Mouse (Mus musculus) ES-Bruce4 (cell line): ENCODE results near the gene Snx32. TPM values are rescaled to one million over a fixed set of nuclear protein-coding genes. Genes with fewer than 3 reads are reported as not detected.

ENCODE experiments used
- H3K27ac ChIP-seq: 2 replicates; pipeline ENCODE4 v1.5.1; 2012; ENCODE audit warnings: low read length, inconsistent platforms; ENCODE audit not compliant: insufficient read depth
- H3K27me3 ChIP-seq: 2 replicates; pipeline ENCODE4 v1.6.1; 2012; ENCODE audit warnings: mild to moderate bottlenecking, low read length, inconsistent platforms; ENCODE audit not compliant: control insufficient read depth, poor library complexity, insufficient read depth, severe bottlenecking
- H3K36me3 ChIP-seq: 2 replicates; pipeline ENCODE4 v1.6.1; 2012; ENCODE audit warnings: inconsistent platforms, mild to moderate bottlenecking, low read length, moderate library complexity; ENCODE audit not compliant: control insufficient read depth, poor library complexity, insufficient read depth, severe bottlenecking
- H3K4me1 ChIP-seq: one replicate; pipeline ENCODE4 v1.8.1; 2011; ENCODE audit warnings: low read length; ENCODE audit not compliant: control insufficient read depth, insufficient read depth
- H3K4me3 ChIP-seq: 2 replicates; pipeline ENCODE4 v1.5.1; 2011; ENCODE audit warnings: low read depth, mild to moderate bottlenecking, low read length
- H3K9ac ChIP-seq: 2 replicates; pipeline ENCODE4 v1.6.1; 2012; ENCODE audit warnings: low read depth, mild to moderate bottlenecking, inconsistent platforms; ENCODE audit not compliant: poor library complexity, severe bottlenecking
- H3K9me3 ChIP-seq: replicated peaks from 2 replicates; pipeline ENCODE4 v1.6.1; 2012; ENCODE audit warnings: mild to moderate bottlenecking, low read length, inconsistent platforms; ENCODE audit not compliant: control insufficient read depth, poor library complexity, insufficient read depth, severe bottlenecking
- CTCF ChIP-seq: IDR thresholded peaks from one replicate; pipeline ENCODE4 v1.8.1; 2011; ENCODE audit warnings: low read depth, low read length
- EP300 ChIP-seq: IDR thresholded peaks from 2 replicates; pipeline ENCODE4 v1.6.1; 2011; ENCODE audit warnings: low read depth, low read length; ENCODE audit not compliant: insufficient read depth
- POLR2A ChIP-seq: IDR thresholded peaks from one replicate; pipeline ENCODE4 v1.8.1; 2011; ENCODE audit warnings: low read length; ENCODE audit not compliant: insufficient read depth
- polyA plus RNA-seq: library from polyadenylated mRNA; stranded (reverse); fragments of >200 nt; gene quantifications from 2 replicates; pipeline ENCODE4 v1.2.4, GENCODE M21; 2011; ENCODE audit warnings: low read depth; ENCODE audit not compliant: missing spikeins, insufficient read depth, insufficient read length

Snx32 gene
- polyA plus RNA-seq, 1 experiment = 7.7 TPM

DNA sequence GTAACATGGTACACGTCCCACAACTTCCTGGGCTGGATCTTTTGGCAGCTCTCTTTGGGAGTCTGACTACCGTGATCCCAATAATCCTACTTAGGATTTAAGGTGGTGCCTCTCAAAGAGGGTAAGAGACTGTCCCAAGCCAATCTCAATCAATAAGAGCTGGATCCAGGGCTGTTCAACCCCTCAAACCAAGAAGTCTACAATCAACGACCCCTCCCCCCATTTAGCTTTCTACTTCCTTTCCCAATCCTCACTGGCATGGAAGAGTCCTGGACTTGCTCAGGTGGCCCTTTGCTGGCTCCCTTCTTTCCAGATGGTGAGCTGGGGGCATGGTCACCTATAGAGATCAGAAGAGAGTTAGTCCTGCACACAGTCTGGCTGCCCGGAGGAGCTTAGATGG lies 23.6 kb downstream of the Snx32 start:
- Histone ChIP-seq H3K9me3 (no peaks in the 10 kb centered on the region), H3K36me3 (0 out of 2 replicates have a peak, but pooled peaks cover 2% of the 10 kb centered on the region), H3K27ac (no peak overlapping the region), H3K9ac (no peak overlapping the region), H3K27me3 (no peaks in the 10 kb centered on the region), H3K4me1 (no peaks in the 10 kb centered on the region), H3K4me3 (no peak overlapping the region)
- TF ChIP-seq EP300 (no peak), CTCF (no peak), POLR2A (no peak)

DNA sequence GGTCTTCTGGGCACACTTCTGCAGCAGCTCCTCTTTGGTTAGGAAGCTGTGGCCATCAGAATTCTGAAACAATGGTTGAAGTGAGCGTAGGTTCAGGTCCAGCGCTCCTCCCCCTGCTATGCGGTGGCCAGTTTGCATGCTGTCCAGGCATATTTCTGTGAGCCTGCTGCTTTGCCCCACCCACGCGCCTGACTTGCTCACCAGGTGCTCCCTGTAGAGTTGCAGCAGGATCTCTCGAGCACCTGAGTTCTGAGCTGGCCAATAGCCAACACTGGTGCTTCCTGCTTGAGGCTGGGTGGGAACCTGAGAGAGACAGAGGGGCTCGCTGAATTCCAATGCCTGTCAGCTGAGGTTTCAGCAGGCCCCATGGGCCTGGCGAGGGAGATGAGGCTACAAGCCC lies 24.1 kb downstream of the Snx32 start:
- Histone ChIP-seq H3K27me3 (no peaks in the 10 kb centered on the region), H3K4me3 (no peak overlapping the region), H3K27ac (no peak overlapping the region), H3K9me3 (no peaks in the 10 kb centered on the region), H3K4me1 (no peaks in the 10 kb centered on the region), H3K36me3 (0 out of 2 replicates have a peak, but pooled peaks cover 2% of the 10 kb centered on the region), H3K9ac (no peak overlapping the region)
- no peak for TF ChIP-seq CTCF
- no peak for TF ChIP-seq EP300
- no peak for TF ChIP-seq POLR2A

DNA sequence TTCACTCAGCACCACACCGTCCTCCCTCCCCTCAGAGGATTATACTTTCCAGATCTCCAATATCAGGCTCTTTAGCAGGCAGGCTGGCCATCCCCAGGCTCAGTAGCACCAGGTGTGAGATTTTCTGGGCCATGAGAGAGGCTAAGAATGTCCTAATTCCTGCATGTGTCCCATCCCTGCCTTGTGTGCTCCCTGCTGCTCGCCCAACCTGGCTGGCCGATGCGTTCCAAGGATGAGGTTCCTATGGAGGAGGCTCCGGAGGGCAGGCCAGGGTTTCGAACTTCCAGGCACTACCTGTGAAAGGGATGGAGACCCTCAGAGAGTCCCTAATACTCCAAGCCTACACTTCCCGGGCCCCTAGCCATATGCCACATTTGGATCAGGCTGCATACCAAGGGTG lies 24.5 kb downstream of the Snx32 start:
- Histone ChIP-seq H3K4me3 (no peak overlapping the region), H3K27me3 (no peaks in the 10 kb centered on the region), H3K27ac (no peak overlapping the region), H3K9me3 (no peaks in the 10 kb centered on the region), H3K9ac (no peak overlapping the region), H3K4me1 (no peaks in the 10 kb centered on the region), H3K36me3 (0 out of 2 replicates have a peak, but pooled peaks cover 2% of the 10 kb centered on the region)
- no peak for TF ChIP-seq POLR2A
- TF ChIP-seq CTCF = no peak
- no peak for TF ChIP-seq EP300

DNA sequence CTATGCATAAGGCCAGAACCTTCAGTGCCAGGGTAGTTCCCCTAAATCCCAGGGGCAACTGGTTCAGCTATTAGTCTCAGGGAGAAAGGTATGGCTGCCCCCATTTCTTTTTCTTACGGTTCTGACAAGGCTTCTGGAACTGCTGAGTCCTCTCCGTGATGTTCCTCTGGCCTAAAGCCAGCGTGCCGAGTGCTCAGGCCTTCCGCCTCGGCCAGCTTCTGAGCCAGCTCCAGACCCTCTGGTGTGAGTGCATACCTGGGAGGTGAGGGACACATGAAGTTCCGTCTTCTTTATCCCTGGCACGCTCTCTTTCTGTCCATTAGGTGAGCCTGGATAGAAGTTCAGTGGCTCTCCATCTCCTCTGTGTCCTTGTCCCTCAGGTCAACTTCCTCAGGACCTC lies 25.0 kb downstream of the Snx32 start:
- TF ChIP-seq POLR2A = no peak
- TF ChIP-seq EP300 = no peak
- no peak for TF ChIP-seq CTCF
- Histone ChIP-seq H3K4me1 (no peaks in the 10 kb centered on the region), H3K9me3 (no peaks in the 10 kb centered on the region), H3K4me3 (no peak overlapping the region), H3K27me3 (no peaks in the 10 kb centered on the region), H3K9ac (no peak overlapping the region), H3K36me3 (0 out of 2 replicates have a peak, but pooled peaks cover 2% of the 10 kb centered on the region), H3K27ac (no peak overlapping the region)

DNA sequence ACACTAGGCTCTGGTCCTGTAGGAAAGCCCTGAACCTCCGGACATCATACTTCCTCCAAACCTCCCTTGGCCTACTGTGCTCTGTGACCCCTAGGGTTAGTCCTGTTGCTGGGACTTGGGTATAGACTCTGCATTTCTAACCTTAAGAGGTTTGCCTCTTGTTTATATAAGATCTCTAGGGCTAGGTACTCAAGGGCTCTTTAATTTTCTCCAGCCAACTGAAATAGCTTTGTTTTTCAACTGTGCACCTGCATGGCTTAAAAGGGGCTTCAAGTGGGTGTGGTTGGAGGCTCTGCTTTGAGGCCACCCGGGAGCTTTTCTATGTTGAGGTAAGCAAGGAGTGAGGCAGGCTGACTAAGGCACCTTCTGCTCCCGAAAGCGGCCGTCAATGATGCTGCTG lies 25.8 kb downstream of the Snx32 start:
- TF ChIP-seq CTCF (no peak), EP300 (no peak), POLR2A (no peak)
- Histone ChIP-seq H3K36me3 (0 out of 2 replicates have a peak, but pooled peaks cover 2% of the 10 kb centered on the region), H3K27ac (no peak overlapping the region), H3K27me3 (no peaks in the 10 kb centered on the region), H3K9ac (no peak overlapping the region), H3K4me1 (no peaks in the 10 kb centered on the region), H3K4me3 (no peak overlapping the region), H3K9me3 (no peaks in the 10 kb centered on the region)

DNA sequence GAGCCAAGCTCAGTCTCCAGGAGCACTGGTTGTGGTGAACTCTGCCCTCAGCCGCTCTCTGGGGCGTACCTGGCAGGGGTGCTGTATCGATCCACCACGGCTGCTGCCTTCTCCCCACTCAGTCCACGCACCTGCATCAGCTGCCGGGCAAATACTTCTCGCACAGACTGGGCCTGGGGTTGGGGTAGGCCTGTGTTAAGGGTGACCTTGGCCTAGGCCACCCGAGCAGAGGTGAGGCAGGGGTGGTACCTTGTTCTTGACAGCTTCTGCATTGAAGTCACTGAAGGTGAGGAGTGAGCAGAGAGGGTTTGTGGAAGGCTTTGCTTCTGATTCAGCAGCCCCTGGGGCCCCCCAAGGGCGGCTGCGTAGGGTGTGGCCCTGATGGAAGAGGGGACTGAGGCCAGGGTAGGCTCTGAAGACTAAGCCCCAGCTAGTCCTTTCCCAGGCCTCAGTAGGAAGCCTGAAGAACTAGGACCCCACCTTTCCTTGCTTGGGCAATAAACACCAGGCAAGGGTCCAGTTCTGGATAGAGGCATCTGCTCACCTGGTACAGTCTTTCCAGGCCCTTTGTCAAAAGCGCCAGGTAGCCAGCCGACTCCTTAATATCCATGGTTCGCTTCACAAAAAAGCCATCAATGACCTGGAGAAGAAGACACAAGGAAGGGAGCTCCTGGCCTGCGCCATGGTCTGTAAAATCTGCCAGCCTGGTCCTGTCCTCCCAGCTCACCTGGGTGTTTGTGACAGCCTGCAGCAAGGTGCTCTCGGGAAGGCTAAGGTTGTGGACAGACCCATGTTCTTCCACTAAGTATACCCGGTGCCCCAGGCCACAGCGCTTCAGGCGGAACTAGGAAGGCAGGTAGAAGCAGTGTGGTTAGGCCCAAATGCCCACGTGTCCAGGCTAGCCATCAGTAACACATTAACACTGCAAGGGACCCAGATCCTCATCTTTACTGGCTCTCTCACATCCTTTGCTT lies 26.7 kb downstream of the Snx32 start:
- Histone ChIP-seq H3K27ac (no peak overlapping the region), H3K4me1 (no peaks in the 10 kb centered on the region), H3K36me3 (0 out of 2 replicates have a peak, but pooled peaks cover 2% of the 10 kb centered on the region), H3K4me3 (no peak overlapping the region), H3K9me3 (no peaks in the 10 kb centered on the region), H3K27me3 (no peaks in the 10 kb centered on the region), H3K9ac (no peak overlapping the region)
- TF ChIP-seq EP300 (no peak), POLR2A (no peak), CTCF (no peak)
